Mouse (Mus musculus): ENCODE data around the gene Fam122a.

- TF ChIP-seq CTCF (IDR thresholded peaks at IDR 0.05; ENCODE audit: control insufficient read depth, insufficient read depth, insufficient read length) (no peak), FOSL1 (IDR thresholded peaks at IDR 0.05; ENCODE audit: insufficient read depth, low read length, poor library complexity, severe bottlenecking) (no peak)
Measured at GRCm38 (mm10) chr19:24514661-24515642, 37.8 kb upstream of the Fam122a start.

Measured in C2C12 (cell line).